Mouse (Mus musculus) neutrophil, adult 59 days (primary cell): ENCODE measurements around the gene Pigf. TPM values are rescaled to one million over a fixed set of nuclear protein-coding genes. Genes with fewer than 3 reads are reported as not detected.

ENCODE experiments used
- total RNA-seq, 2 experiments: library from RNA; stranded (reverse); gene quantifications; 1 replicate in 1 of 2; 2 replicates in 1 of 2; pipeline ENCODE4 v1.2.4; 2023

Gene Pigf
- total RNA-seq, result 1 to 10 TPM; 8.1 to 8.7 TPM

GRCm38 (mm10) chr17:87025269-87025949 is at the start of gene Pigf, which contains the start of gene Cript:
TSS of gene Pigf (minus strand) at chr17:87025406.
TSS of gene Cript (plus strand) at chr17:87025550.

GRCm38 (mm10) chr17:86962894-86963585 is 62.2 kb downstream of the Pigf start, which contains the start of gene Rhoq:
TSS of gene Rhoq (plus strand) at chr17:86963082.

GRCm38 (mm10) chr17:86947840-86948796 is 77.1 kb downstream of the Pigf start, which contains the start of gene Atp6v1e2:
TSS of gene Atp6v1e2 (minus strand) at chr17:86947897.

Other genes starting within 250 kb of the Pigf start
- gene Tmem247, start 108.1 kb downstream of the Pigf start, total RNA-seq, result not detected
- gene Atp6v1e2, start 77.5 kb downstream of the Pigf start, total RNA-seq, result not detected
- 1 to 10 TPM; 8.5 to 9.5 TPM for gene Rhoq, start 62.3 kb downstream of the Pigf start, total RNA-seq
- gene Cript, start 144 bp upstream of the Pigf start, total RNA-seq, result 10 to 100 TPM; 61.4 to 70.3 TPM
- gene Socs5, start 82.3 kb upstream of the Pigf start, total RNA-seq, result 1 to 10 TPM; 5.4 to 6.2 TPM
- 10 to 100 TPM; 26.6 to 28.0 TPM for gene Mcfd2, start 240.5 kb upstream of the Pigf start, total RNA-seq